Mouse (Mus musculus): ENCODE measurements around the gene Qprt. TPM values are rescaled to one million over a fixed set of nuclear protein-coding genes. Genes with fewer than 3 reads are reported as not detected.

The Qprt gene
- polyA plus RNA-seq, 1 experiment from 2014 or later, result 3.2 TPM

DNA sequence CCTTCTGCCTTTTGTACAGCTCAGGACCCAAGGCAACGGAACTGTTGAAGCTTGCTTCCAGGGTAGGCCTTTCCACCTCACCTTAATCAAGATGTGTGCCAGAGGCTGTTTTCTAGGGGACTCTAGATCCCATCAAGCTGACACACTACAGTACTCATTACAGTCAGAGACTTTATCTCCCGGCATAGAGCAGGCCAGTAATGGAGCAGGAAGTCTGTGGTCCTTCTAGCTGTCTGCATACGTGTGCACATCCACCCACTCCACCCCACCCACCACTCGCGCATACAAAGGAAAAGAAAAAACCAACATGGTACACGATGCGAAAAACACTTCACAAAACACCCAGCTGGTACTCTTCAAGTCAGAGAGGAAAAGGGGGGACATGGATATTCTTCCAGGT, 22.4 kb upstream of the Qprt start:
- no peaks in the 10 kb centered on the region for H3K9me3 ChIP-seq
- no peaks in the 10 kb centered on the region for H3K36me3 ChIP-seq
- H3K4me1 ChIP-seq, result peaks cover 13% of the 10 kb centered on the region; the same call in 1 of the 2 replicates
- H3K27me3 ChIP-seq (replicated peaks), result no peaks in the 10 kb centered on the region
- no peak overlapping the region for H3K4me2 ChIP-seq
- H3K27ac ChIP-seq (replicated peaks), result no peak overlapping the region
- ATAC-seq (ENCODE audit: extremely low read depth, insufficient number of reproducible peaks, low FRiP score, low TSS enrichment), result no peak
- no peak overlapping the region for H3K9ac ChIP-seq
- no peak overlapping the region for H3K4me3 ChIP-seq
- 61% methylated on average over 7 of the region's 7 CpGs for WGBS

DNA sequence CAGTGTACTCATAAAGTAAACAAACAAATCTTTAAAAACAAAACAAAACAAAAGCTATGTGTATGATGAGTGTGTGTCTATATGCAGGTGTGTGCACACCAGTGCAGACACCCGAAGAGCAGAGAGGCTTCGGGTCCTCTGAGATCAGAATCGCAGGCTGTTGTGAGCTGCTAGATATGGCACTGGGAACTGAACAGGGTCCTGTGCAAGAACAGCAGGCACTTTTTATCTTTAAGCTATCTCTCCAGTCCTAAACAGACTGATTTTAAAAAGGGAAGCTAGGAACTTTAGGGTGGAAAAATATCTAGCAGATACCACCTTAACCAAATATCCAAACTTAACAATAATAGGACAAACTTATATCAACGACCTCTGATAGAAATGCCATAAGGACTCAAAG, 20.6 kb upstream of the Qprt start:
- Histone ChIP-seq H3K9ac (no peak overlapping the region), H3K27me3 (replicated peaks) (no peaks in the 10 kb centered on the region), H3K9me3 (no peaks in the 10 kb centered on the region), H3K4me3 (no peak overlapping the region), H3K4me1 (peaks cover 7% of the 10 kb centered on the region; the same call in 1 of the 2 replicates), H3K4me2 (no peak overlapping the region), H3K36me3 (no peaks in the 10 kb centered on the region), H3K27ac (replicated peaks) (no peak overlapping the region)
- WGBS, result 73% methylated on average over 4 of the region's 4 CpGs
- no peak for ATAC-seq (ENCODE audit: extremely low read depth, insufficient number of reproducible peaks, low FRiP score, low TSS enrichment)

DNA sequence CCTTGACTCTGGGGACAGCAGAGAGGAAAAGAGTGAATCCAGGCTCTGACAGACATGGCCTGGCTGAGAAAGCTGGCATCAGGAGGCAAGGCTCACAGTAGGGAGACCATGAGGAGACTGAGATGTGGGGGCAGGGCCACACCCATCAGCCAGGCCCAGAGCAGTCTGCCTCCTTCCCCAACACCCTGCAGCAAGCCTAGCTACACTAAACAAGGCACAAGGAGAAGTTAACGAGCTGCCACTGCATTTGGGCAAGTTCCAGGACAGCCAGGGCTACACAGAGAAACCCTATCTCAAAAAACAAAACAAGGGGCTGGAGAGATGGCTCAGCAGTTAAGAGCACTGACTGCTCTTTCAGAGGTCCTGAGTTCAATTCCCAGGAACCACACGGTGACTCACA, 20.2 kb upstream of the Qprt start:
- WGBS, result 46% methylated on average over 2 of the region's 2 CpGs
- Histone ChIP-seq H3K4me1 (peaks cover 5% of the 10 kb centered on the region; the same call in 1 of the 2 replicates), H3K4me2 (no peak overlapping the region), H3K9me3 (no peaks in the 10 kb centered on the region), H3K27me3 (replicated peaks) (no peaks in the 10 kb centered on the region), H3K4me3 (no peak overlapping the region), H3K36me3 (no peaks in the 10 kb centered on the region), H3K27ac (replicated peaks) (no peak overlapping the region), H3K9ac (no peak overlapping the region)
- no peak for ATAC-seq (ENCODE audit: extremely low read depth, insufficient number of reproducible peaks, low FRiP score, low TSS enrichment)

DNA sequence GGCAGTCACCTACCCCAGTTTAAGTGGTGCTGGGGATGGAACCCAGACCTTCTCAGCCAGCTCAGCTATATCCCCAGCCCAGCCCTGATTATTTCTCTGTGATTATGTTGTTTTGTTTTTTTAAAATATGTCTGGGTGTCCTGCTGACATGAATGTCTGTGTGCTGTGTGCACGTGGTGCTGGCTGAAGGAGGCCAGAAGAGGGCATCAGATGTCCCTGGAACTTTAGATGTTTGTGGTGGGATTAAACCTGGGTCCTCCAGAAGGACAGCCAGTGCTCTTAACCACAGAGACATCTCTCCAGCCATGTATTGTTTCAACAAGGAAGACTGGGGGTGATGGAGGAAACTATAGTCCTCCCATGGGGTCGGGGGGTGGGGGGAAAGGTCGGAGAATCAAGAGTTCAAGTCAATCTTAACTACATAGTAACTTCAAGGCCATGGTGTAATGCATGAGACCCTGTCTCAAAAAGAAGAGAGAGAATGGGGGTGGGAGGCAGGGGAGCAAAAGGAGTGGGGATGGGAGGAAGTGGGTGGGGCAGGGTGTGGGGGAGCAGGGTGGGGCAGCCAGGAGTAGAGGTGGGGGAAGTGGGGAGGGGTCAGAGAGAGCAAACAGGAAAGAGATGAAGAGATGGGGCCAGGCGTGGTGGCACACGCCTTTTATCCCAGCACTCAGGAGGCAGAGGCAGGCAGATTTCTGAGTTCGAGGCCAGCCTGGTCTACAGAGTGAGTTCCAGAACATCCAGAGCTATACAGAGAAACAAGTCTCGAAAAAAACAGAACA, 18.8 kb upstream of the Qprt start:
- no peak for ATAC-seq (ENCODE audit: extremely low read depth, insufficient number of reproducible peaks, low FRiP score, low TSS enrichment)
- H3K4me2 ChIP-seq, result no peak overlapping the region
- no peak overlapping the region for H3K4me3 ChIP-seq
- H3K9me3 ChIP-seq, result no peaks in the 10 kb centered on the region
- H3K4me1 ChIP-seq, result peaks cover 5% of the 10 kb centered on the region; the same call in 1 of the 2 replicates
- WGBS, result 57% methylated on average over 7 of the region's 7 CpGs
- no peaks in the 10 kb centered on the region; the same call in 1 of the 2 replicates for H3K27me3 ChIP-seq (replicated peaks)
- no peaks in the 10 kb centered on the region for H3K36me3 ChIP-seq
- H3K27ac ChIP-seq (replicated peaks), result no peak overlapping the region
- H3K9ac ChIP-seq, result no peak overlapping the region

DNA sequence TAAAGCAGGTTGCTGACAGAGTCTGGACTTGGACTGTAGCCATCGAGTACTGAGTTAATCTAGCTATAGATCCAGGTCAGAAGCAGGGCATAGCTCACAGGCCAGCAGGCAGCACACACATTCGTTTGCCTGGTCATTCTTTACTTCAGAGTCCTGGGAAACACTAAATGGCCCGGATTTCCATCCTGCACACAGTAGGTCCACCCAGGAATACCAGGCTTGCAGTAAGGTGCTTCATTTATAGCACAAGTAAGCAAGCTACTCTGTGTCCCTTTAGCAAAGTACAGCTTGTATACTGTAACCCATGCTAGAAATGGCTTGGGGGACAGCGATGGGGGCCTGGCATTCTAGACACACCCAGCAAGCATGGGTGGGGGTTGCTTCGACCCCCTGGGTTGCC, 17.5 kb upstream of the Qprt start:
- H3K9me3 ChIP-seq, result no peaks in the 10 kb centered on the region
- no peak overlapping the region for H3K4me2 ChIP-seq
- peaks cover 5% of the 10 kb centered on the region; the same call in 1 of the 2 replicates for H3K4me1 ChIP-seq
- WGBS, result 50% methylated on average over 5 of the region's 5 CpGs
- no peak overlapping the region for H3K9ac ChIP-seq
- H3K4me3 ChIP-seq, result no peak overlapping the region
- H3K36me3 ChIP-seq, result no peaks in the 10 kb centered on the region
- H3K27ac ChIP-seq (replicated peaks), result no peak overlapping the region
- H3K27me3 ChIP-seq (replicated peaks), result no peaks in the 10 kb centered on the region; the same call in 1 of the 2 replicates
- no peak for ATAC-seq (ENCODE audit: extremely low read depth, insufficient number of reproducible peaks, low FRiP score, low TSS enrichment)

DNA sequence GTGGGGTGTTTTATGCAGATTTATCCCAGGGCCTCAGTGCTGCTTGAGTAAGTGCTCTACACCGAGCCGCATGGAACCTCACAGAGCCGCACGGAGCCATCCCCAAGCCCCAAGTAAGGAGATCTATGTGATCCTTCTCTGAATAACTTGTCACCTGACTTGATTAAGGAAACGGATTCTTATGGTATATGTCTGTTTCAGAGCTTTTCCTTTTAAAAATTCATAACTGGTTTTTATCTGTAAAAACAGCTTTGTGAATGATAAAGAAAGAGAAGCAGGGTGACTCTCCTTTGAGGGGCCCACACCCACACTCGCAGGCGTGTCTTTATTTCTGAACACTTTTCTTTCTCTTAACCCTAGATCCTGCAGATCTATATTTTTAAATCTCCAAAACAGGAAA, 17.1 kb upstream of the Qprt start:
- no peaks in the 10 kb centered on the region; the same call in 1 of the 2 replicates for H3K27me3 ChIP-seq (replicated peaks)
- H3K4me3 ChIP-seq, result no peak overlapping the region
- ATAC-seq (ENCODE audit: extremely low read depth, insufficient number of reproducible peaks, low FRiP score, low TSS enrichment), result no peak
- H3K27ac ChIP-seq (replicated peaks), result no peak overlapping the region
- H3K4me1 ChIP-seq, result peaks cover 5% of the 10 kb centered on the region; the same call in 1 of the 2 replicates
- no peaks in the 10 kb centered on the region for H3K36me3 ChIP-seq
- H3K4me2 ChIP-seq, result no peak overlapping the region
- no peak overlapping the region for H3K9ac ChIP-seq
- H3K9me3 ChIP-seq, result no peaks in the 10 kb centered on the region
- 82% methylated on average over 7 of the region's 7 CpGs for WGBS

DNA sequence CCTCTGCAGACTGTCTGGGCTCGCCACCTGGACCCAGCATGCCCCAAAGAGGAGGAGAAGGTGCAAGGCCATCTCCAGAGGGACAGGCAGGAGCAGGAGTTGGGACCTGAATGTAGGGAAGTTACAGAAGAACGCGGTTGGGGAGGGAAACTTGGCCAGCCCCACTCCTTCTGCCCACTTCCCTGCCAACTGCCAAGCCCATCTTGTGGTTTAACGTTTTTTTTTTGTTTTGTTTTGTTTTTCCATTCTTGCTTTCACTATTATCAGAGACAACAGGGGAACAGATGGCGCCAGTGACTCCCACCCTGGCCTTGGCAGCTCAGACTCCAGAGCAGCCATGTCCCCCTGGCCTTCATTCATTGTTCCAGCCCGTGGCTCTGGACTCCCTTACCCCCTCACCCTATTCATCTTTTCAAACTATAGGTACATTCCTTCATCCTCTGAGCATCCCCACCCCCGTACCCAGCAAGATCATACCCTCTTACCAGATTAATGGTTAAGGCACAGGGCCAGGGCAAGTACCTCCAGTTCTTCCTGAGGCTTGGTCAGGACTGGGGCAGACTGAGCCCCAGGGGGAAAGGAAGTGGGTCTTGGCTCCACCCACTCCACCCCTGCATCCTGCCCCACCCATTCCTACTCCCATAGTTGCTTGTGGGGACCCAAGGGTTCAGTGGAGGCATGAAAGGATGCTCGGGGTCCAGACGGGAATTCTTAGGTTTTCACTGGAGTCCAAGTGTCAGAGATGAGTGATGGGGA, 15.4 kb upstream of the Qprt start, which contains the start of gene Spn:
Gene Spn, minus strand, starts transcription at position 562 of the 756 bp plus-strand sequence.
- peaks cover 5% of the 10 kb centered on the region; the same call in 1 of the 2 replicates for H3K4me1 ChIP-seq
- no peak within 1 kb of the TSS; the same call in 1 of the 2 replicates for H3K4me2 ChIP-seq
- no peak within 1 kb of the TSS for H3K9ac ChIP-seq
- H3K9me3 ChIP-seq, result no peaks in the 10 kb centered on the region
- no peak for ATAC-seq (ENCODE audit: extremely low read depth, insufficient number of reproducible peaks, low FRiP score, low TSS enrichment)
- H3K36me3 ChIP-seq, result no peaks in the 10 kb centered on the region
- 56% methylated on average over 9 of the region's 9 CpGs for WGBS
- no peak within 1 kb of the TSS for H3K4me3 ChIP-seq
- no peak within 1 kb of the TSS for H3K27ac ChIP-seq (replicated peaks)
- H3K27me3 ChIP-seq (replicated peaks), result no peaks in the 10 kb centered on the region; the same call in 1 of the 2 replicates

DNA sequence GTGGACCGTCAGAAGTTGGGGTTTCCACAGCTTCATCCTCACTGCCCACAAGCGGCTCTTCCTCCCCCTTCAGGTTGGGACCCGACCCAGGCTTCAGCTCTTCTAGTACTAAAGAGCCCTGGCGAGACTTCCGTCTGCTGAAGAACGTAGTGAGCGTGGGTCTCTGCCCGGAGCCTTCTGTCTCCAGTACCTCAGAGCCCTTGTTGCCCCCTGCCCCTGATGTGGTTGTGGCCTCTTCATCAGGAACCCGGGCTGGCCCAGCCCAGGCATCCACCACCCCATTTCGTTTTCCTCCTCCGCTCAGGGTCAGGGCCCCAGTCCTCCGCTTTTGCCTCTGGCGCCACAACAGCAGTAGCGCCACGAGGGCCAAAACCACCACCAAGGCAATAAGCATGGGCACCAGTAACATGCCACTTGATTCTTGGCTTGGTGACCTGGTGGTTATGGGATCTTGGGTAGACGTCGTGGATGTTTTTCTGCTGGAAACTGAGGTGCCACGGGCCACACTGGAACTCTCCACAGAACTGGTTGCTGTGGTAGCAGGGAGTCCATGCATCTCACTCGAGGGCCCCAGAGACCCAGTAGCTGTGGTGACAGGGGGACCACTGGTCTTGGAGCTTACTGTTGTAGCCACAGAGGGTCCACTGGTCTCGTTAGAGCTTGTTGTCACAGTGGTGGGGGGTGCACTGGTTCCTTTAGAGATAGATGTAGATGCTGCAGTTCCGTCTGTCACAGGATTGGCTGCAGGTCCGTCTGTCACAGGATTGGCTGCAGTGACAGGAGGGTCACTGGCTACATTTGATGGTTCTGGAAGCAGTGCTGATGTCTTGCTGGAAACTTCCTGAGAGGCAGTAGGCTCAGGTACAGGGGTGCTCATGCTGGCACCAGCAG, 14.4 kb upstream of the Qprt start:
- 73% methylated on average over 22 of the region's 22 CpGs for WGBS
- no peaks in the 10 kb centered on the region for H3K9me3 ChIP-seq
- H3K27me3 ChIP-seq (replicated peaks), result no peaks in the 10 kb centered on the region; the same call in 1 of the 2 replicates
- H3K4me2 ChIP-seq, result no peak overlapping the region
- no peaks in the 10 kb centered on the region for H3K36me3 ChIP-seq
- H3K9ac ChIP-seq, result no peak overlapping the region
- peaks cover 5% of the 10 kb centered on the region; the same call in 1 of the 2 replicates for H3K4me1 ChIP-seq
- no peak overlapping the region for H3K4me3 ChIP-seq
- ATAC-seq (ENCODE audit: extremely low read depth, insufficient number of reproducible peaks, low FRiP score, low TSS enrichment), result no peak
- H3K27ac ChIP-seq (replicated peaks), result no peak overlapping the region

DNA sequence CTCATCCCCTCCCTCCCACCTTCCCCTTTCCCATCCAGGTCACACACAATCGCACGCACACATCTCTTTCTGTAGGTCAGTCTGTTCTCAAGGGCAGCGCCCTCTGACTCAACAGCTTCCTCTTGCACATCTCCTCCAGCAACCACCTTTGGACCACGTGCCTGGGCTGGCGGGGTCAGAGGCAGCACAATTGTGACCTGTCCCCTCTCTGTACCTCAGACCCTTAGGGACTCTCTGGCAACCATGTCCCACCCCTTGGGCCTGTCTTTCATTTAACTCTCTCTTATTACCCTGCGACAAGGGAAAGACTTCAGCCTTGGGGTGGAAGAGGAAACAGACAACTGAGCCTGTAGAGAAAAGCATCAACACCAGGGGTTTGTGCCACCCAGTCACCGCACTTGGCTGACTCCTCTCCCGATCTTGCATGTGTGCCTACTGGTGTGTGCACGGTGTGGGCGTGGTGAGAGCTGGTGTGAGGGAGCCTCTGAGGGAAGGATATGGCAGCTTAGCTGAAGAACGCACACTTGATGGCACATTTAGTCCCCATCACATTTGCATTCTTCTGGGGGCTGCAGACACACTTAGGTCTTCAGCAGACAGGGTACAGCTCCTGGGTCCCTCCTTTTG, 12.9 kb upstream of the Qprt start:
- Histone ChIP-seq H3K27ac (replicated peaks) (no peak overlapping the region), H3K4me3 (no peak overlapping the region), H3K9ac (no peak overlapping the region), H3K4me1 (peaks cover 5% of the 10 kb centered on the region; the same call in 1 of the 2 replicates), H3K27me3 (replicated peaks) (no peaks in the 10 kb centered on the region; the same call in 1 of the 2 replicates), H3K9me3 (no peaks in the 10 kb centered on the region), H3K4me2 (no peak overlapping the region), H3K36me3 (no peaks in the 10 kb centered on the region)
- 71% methylated on average over 11 of the region's 11 CpGs for WGBS
- ATAC-seq (ENCODE audit: extremely low read depth, insufficient number of reproducible peaks, low FRiP score, low TSS enrichment), result no peak

DNA sequence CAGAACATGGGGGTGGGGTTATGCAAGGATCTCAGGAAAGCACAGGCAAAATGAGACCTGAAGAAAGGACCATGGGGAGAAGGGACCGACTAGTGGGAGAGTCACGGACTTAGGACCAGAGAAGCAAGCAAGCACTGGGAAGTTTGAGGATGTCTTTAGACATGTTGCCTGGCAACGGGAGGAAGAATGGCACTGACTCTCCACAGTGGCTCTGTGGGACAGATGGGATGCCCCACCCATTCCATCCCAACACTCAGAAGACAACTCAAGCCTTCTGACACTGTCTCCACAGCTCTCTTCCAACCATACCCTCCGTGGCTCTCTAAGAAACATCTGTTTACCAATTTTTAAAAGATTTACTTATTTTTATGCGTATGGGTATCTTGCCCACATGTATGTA, 11.1 kb upstream of the Qprt start:
- H3K27ac ChIP-seq (replicated peaks), result no peak overlapping the region
- no peak for ATAC-seq (ENCODE audit: extremely low read depth, insufficient number of reproducible peaks, low FRiP score, low TSS enrichment)

More for the DNA sequence above, 11.1 kb upstream of the Qprt start:
- no peaks in the 10 kb centered on the region for H3K9me3 ChIP-seq
- H3K4me1 ChIP-seq, result peaks cover 5% of the 10 kb centered on the region; the same call in 1 of the 2 replicates
- H3K27me3 ChIP-seq (replicated peaks), result no peaks in the 10 kb centered on the region; the same call in 1 of the 2 replicates
- H3K4me2 ChIP-seq, result no peak overlapping the region
- no peak overlapping the region for H3K9ac ChIP-seq
- no peak overlapping the region for H3K4me3 ChIP-seq
- 58% methylated on average over 5 of the region's 5 CpGs for WGBS
- no peaks in the 10 kb centered on the region for H3K36me3 ChIP-seq
